Mouse (Mus musculus): ENCODE data around the gene Gm6040.

Gm6040 gene
- long read RNA-seq, experiment 1: 0 reads
- long read RNA-seq, experiment 2: 0 reads

- intact Hi-C loops (cut with DNase I): no loop called here
Measured at GRCm38 (mm10) chr8:20921971-20922370, at the start of gene Gm6040. Gm6040 (minus strand) TSS chr8:20922071.

- intact Hi-C loops (cut with DNase I): no loop called here
Measured at GRCm38 (mm10) chr8:20964531-20964930, 42.7 kb upstream of the Gm6040 start.

DNA sequence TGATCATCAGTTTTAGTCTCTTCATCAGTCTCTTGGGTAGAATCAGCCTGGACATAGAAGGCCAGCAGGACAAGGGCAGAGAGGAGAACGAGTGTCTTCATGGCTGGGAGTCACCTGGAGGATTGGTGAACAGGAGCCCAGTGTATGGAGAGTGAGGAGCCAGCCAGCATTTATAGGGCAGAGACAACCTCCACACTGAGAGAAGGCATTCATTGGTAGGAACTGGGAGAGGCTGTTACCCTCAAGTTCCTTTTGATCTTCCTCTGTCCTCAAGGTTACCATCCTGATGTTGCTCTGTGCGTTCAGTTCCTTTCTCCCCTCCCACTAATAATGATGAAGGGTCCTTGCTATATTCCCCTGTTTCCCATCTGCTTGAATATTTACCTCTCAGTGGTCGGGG is 22.7 kb upstream of the Gm6040 start, which contains the start of gene AY761185:
TSS of gene AY761185 (minus strand) at position 101 of the 400 bp plus-strand sequence.
- intact Hi-C loops (cut with DNase I): loop anchor here (5.0 kb wide), 2 partner anchors 48 to 68 kb away; no protein-coding TSS in a partner anchor

- intact Hi-C loops (cut with DNase I): no loop called here
Measured at GRCm38 (mm10) chr8:20912288-20912687, 9.6 kb downstream of the Gm6040 start.

- intact Hi-C loops (cut with DNase I): no loop called here
Measured at GRCm38 (mm10) chr8:20908256-20908655, 13.6 kb downstream of the Gm6040 start.

GRCm38 (mm10) chr8:20907119-20907518 is 14.8 kb downstream of the Gm6040 start:
- intact Hi-C loops (cut with DNase I): no loop called here

DNA sequence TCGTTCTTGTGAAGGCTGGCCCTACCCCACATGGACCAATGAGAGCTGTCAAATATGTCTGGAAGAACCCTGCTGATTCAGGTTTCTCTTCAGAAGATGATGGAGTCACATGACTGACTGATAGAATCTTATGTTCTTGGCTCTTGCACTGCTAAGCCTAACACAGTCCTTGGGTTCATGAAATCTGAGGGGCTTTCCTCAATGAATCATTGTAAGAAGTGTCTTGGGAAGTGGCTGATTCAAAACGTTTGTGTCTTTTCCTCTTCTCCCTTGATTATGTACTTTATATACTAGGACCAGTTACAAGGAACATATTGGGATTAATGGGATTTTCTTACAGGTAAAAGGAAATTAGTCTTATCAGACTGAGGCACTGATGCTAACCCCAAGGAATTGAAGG is 19.3 kb downstream of the Gm6040 start, which contains the start of gene Gm15056:
TSS of gene Gm15056 (minus strand) at position 101 of the 400 bp plus-strand sequence.
- intact Hi-C loops (cut with DNase I): no loop called here

DNA sequence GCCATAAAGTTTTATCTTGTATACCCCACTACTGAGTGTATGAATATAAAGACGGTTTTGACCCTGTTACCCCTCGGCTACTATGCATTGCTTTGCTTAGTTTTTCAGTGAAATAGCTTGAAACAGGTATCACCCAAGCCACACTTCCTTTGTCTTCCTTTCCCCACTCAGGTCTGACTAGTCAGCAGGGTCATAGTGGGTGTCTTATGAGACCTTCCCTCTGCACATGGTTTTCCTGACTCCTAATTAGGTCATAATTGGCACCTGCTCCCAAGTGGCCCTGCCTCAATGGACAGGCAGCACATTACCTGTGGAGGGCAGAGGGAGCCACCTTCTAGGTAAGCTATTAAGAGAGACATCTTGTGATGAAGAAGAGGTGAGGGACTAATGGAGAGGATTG is 29.5 kb downstream of the Gm6040 start, which contains the start of gene Defb33:
TSS of gene Defb33 (plus strand) at position 301 of the 400 bp plus-strand sequence.
- intact Hi-C loops (cut with DNase I): no loop called here

DNA sequence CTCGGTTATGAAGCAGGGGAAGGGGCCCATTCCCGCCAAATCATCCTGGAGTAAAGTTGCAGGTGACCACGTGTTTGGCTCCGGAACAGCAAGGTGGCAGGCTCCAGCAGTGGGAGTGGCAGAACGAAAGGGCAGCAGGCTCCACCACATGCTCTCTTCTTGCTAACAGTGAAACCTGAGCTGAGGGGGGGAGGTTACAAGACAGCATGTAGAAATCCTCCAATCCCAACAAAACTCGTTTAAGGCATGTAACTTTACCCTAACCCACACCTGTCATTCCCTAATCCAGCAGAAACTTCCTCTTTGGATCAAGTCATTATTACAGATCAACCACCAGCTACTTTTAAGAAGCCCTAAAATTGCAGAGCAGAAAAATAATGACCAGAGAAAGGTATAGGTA is 47.3 kb downstream of the Gm6040 start:
- intact Hi-C loops (cut with DNase I): no loop called here
